Mouse (Mus musculus) megakaryocyte, embryonic 14.5 days (primary cell): ENCODE measurements at regions not wholly inside any gene's neighbourhood (a gene's known extent, or its start where the extent isn't known, plus 50 kb on each side); places are given as distances from the start of the nearest gene placed in this dataset.

Experiments used
- FLI1 ChIP-seq: IDR thresholded peaks from 2 replicates; pipeline ENCODE4 v1.6.1; 2012; ENCODE audit warnings: low read length, inconsistent platforms, mixed read lengths
- GATA1 ChIP-seq: IDR thresholded peaks from 3 replicates; pipeline ENCODE4 v1.6.1; 2012; ENCODE audit warnings: mixed read lengths, low read length, inconsistent platforms, borderline replicate concordance

DNA sequence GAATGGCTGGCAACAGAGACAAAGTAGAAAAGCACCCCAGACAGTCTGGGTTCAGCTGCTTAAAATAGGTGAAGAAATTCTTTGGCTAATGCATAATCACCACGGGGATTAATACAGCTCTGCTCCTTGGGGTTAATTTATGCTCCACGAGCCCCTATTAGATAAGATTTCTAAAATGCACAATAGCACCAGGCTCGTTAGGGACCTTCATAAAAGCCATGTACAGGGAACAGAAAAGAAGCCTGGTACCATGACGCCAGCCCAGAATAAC is 2035.3 kb upstream of the Lrrc6 start:
- TF ChIP-seq FLI1, result no peak
- TF ChIP-seq GATA1, result no peak
